Mouse (Mus musculus): ENCODE measurements around the gene Spaca4. TPM values are rescaled to one million over a fixed set of nuclear protein-coding genes. Genes with fewer than 3 reads are reported as not detected.

Spaca4 gene
- polyA plus RNA-seq, 1 experiment: not detected

DNA sequence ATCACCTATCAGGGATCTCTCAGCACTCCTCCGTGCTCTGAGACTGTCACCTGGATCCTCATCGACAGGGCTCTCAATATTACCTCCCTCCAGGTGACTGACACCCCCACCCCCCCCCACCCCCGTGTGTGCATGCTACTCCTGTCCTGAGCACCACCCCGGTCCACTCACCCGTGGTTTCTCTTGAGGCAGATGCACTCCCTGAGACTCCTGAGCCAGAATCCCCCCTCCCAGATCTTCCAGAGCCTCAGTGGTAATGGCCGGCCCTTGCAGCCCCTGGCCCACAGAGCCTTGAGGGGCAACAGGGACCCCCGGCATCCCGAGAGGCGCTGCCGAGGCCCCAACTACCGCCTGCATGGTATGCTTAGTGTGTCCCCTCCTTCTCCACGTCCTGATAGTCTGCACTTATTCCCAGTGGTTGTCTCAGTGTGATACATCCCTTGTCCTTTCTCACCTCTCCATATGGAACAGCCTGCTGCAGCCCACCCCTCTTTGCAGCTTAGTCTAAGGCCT lies 22.0 kb downstream of the Spaca4 start:
- Histone ChIP-seq H3K4me1 (ENCODE audit: control insufficient read depth, insufficient read depth, low read length) (peaks cover 8% of the 10 kb centered on the region), H3K27ac (ENCODE audit: control insufficient read depth, insufficient read depth, low read depth, low read length, poor library complexity) (no peak overlapping the region), H3K4me3 (replicated peaks; ENCODE audit: control insufficient read depth, low read depth, low read length) (no peak overlapping the region)
- TF ChIP-seq CTCF (IDR thresholded peaks at IDR 0.05; ENCODE audit: control insufficient read depth, insufficient read depth, low read length) (no peak), POLR2A (IDR thresholded peaks at IDR 0.05; ENCODE audit: borderline replicate concordance, control insufficient read depth, low read depth, low read length) (no peak)
- WGBS: 44% methylated on average over 12 of the region's 12 CpGs

DNA sequence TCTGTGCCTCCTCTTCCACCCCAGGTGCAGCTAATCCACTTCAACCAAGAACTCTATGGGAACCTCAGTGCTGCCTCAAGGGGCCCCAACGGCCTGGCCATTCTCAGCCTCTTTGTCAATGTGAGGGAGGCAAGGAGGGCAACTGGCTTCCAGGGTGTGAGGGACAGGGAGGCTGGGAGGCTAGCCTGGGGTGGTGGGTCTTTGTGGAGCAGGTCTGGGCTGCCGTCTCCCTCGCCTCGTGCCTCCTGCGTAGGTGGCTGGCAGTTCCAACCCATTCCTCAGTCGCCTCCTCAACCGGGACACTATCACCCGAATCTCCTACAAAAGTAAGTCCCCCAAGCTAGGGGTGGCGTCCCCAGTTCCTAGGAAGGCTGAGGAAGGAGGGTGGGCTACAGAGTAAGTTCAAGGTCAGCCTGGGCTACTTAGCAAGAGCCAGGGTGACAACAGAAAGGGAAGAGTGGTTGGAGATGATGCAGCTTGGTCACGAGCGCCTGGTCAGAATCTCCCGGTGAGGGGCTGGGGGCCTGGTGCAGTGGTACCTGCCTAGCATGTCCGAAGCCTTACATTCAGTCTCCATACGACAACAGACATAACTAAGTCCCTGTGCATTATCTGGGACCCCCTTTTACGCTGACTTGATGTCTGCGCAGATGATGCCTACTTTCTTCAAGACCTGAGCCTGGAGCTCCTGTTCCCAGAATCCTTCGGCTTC lies 22.6 kb downstream of the Spaca4 start:
- no peak for TF ChIP-seq POLR2A (IDR thresholded peaks at IDR 0.05; ENCODE audit: borderline replicate concordance, control insufficient read depth, low read depth, low read length)
- TF ChIP-seq CTCF (IDR thresholded peaks at IDR 0.05; ENCODE audit: control insufficient read depth, insufficient read depth, low read length): no peak
- Histone ChIP-seq H3K4me1 (ENCODE audit: control insufficient read depth, insufficient read depth, low read length) (peaks cover 2% of the 10 kb centered on the region; the same call in 1 of the 2 replicates), H3K27ac (ENCODE audit: control insufficient read depth, insufficient read depth, low read depth, low read length, poor library complexity) (no peak overlapping the region), H3K4me3 (replicated peaks; ENCODE audit: control insufficient read depth, low read depth, low read length) (no peak overlapping the region)
- 89% methylated on average over 17 of the region's 17 CpGs for WGBS

DNA sequence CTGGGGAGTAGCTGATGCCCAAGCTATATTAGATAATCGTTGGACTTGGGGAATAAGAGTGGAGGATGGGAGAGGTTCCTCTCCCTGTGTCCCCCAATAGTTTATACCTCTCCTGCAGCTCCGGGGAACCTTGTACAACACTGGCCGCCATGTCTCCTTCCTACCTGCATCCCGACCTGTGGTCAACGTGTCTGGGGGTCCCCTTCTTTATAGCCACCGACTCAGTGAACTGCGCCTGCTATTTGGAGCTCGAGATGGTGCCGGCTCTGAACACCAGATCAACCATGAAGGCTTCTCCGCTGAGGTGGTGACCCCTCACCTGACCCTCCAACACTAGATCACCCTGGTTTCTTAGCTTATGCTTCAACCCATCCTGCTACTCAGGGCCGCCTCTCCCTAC lies 23.3 kb downstream of the Spaca4 start:
- Histone ChIP-seq H3K4me3 (replicated peaks; ENCODE audit: control insufficient read depth, low read depth, low read length) (no peak overlapping the region), H3K27ac (ENCODE audit: control insufficient read depth, insufficient read depth, low read depth, low read length, poor library complexity) (no peak overlapping the region), H3K4me1 (ENCODE audit: control insufficient read depth, insufficient read depth, low read length) (peaks cover 2% of the 10 kb centered on the region; the same call in 1 of the 2 replicates)
- no peak for TF ChIP-seq CTCF (IDR thresholded peaks at IDR 0.05; ENCODE audit: control insufficient read depth, insufficient read depth, low read length)
- TF ChIP-seq POLR2A (IDR thresholded peaks at IDR 0.05; ENCODE audit: borderline replicate concordance, control insufficient read depth, low read depth, low read length): no peak
- 86% methylated on average over 11 of the region's 11 CpGs for WGBS

DNA sequence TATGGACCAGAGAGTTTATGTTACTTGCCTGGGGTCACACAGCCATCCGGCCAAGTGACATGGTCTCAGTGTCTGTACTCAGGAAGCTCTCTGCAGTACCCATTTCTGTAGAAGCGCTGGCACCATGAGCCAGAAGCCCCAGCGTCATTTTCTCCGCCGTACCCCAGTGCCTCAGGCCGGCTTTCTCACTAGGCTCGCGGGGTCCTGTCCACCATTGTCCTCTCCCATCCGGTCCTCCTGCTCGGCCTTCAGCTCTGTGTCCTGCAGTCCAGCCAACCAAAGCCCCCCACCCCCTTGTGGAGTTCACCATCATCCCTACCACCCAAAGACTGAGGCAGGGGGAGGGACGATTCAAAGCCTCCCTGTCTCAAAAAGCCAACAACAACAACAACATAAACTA lies 24.0 kb downstream of the Spaca4 start:
- TF ChIP-seq CTCF (IDR thresholded peaks at IDR 0.05; ENCODE audit: control insufficient read depth, insufficient read depth, low read length) (no peak), POLR2A (IDR thresholded peaks at IDR 0.05; ENCODE audit: borderline replicate concordance, control insufficient read depth, low read depth, low read length) (no peak)
- Histone ChIP-seq H3K4me3 (replicated peaks; ENCODE audit: control insufficient read depth, low read depth, low read length) (no peak overlapping the region), H3K4me1 (ENCODE audit: control insufficient read depth, insufficient read depth, low read length) (no peaks in the 10 kb centered on the region; the same call in 1 of the 2 replicates), H3K27ac (ENCODE audit: control insufficient read depth, insufficient read depth, low read depth, low read length, poor library complexity) (no peak overlapping the region)
- 88% methylated on average over 11 of the region's 11 CpGs for WGBS

DNA sequence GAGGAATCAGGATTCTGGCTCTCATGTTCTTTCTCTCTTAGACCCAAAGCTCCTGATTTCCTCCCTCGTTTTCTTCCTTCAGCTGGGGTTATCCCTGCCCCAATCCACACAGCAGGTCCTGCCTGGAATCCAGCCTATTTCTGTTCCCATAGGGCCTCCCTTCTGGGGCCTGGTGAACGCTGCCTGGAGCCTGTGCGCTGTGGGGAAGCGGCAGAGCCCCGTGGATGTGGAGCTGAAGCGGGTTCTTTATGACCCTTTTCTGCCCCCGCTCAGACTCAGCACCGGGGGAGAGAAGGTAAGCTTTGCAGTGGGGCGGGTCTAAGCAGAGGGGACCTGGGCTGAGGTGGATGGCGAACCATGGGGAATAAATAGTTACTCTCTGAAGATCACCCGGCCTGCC lies 24.5 kb downstream of the Spaca4 start:
- no peak overlapping the region for H3K4me3 ChIP-seq (replicated peaks; ENCODE audit: control insufficient read depth, low read depth, low read length)
- no peaks in the 10 kb centered on the region; the same call in 1 of the 2 replicates for H3K4me1 ChIP-seq (ENCODE audit: control insufficient read depth, insufficient read depth, low read length)
- H3K27ac ChIP-seq (ENCODE audit: control insufficient read depth, insufficient read depth, low read depth, low read length, poor library complexity): no peak overlapping the region
- TF ChIP-seq CTCF (IDR thresholded peaks at IDR 0.05; ENCODE audit: control insufficient read depth, insufficient read depth, low read length): no peak
- TF ChIP-seq POLR2A (IDR thresholded peaks at IDR 0.05; ENCODE audit: borderline replicate concordance, control insufficient read depth, low read depth, low read length): no peak
- WGBS: 52% methylated on average over 11 of the region's 11 CpGs

DNA sequence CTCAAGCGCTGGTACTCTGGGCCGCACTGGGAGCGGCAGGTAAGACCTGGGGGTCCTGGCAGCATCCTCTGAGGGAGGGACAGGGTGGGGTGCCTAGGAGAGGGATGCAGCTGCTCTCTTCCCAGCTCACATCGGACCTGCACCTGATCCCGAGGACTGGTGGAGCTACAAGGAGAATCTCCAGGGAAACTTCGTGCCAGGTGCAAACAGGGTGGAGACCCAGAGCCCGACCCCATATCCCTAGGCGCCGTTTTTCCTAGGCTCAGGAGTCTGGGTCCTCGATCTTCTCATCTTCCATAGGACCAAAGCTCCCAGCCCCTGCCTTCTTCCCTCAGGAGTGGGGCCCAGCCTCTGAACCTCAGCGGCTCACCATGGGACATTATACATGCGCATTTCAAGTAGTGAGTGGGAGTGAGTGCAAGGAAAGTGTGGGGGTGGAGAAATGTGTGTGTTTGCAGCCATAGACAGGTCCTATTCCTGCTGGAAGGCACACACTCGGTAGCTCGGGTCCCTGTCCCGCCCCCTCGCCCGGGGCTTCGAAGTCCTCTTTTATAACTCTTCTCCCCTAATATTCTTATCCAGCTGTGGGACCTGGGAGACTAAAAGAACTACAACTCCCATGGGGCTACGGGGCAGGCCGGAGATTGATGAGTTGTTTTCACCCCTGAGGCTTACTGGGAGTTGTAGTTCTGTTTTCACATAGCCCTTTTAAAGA lies 25.2 kb downstream of the Spaca4 start:
- H3K4me3 ChIP-seq (replicated peaks; ENCODE audit: control insufficient read depth, low read depth, low read length): no peak overlapping the region
- no peak overlapping the region for H3K27ac ChIP-seq (ENCODE audit: control insufficient read depth, insufficient read depth, low read depth, low read length, poor library complexity)
- WGBS: 2% methylated on average over 20 of the region's 20 CpGs
- no peaks in the 10 kb centered on the region; the same call in 1 of the 2 replicates for H3K4me1 ChIP-seq (ENCODE audit: control insufficient read depth, insufficient read depth, low read length)
- TF ChIP-seq POLR2A (IDR thresholded peaks at IDR 0.05; ENCODE audit: borderline replicate concordance, control insufficient read depth, low read depth, low read length): no peak
- no peak for TF ChIP-seq CTCF (IDR thresholded peaks at IDR 0.05; ENCODE audit: control insufficient read depth, insufficient read depth, low read length)

DNA sequence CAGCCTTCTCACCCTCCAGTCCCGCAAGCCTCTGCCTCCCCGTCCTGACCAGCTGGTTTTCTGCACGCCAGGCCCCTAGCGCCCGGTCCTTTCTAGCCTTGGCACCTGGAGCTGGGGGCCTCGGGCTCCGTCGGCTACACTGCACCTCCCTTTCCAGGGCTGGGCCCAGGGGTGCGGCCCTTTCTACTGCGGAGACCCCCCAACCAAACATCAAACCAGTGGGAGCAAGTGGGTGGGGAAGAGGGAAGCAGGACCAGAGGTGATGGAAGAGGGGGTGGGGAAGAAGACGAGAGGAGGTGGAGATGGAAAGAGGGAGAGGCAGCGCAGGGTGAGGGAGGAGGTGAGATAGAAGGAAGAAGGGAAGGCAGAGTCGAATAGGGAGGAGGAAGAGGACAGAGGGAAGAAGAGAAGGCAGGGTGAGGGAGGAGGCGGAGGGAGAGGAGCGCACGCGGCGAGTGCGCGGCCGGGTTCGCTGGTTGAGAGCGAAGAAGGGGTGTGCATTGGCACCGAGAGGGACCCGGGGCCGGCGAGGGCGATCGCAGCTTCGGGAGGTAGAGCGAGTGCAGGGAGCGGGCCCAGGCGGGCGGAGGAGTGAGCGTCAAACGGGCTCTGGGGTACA lies 26.0 kb downstream of the Spaca4 start, which contains the start of gene Car11:
TSS of gene Car11 (plus strand) at position 321 of the 619 bp plus-strand sequence.
- no peaks in the 10 kb centered on the region; the same call in 1 of the 2 replicates for H3K4me1 ChIP-seq (ENCODE audit: control insufficient read depth, insufficient read depth, low read length)
- H3K4me3 ChIP-seq (replicated peaks; ENCODE audit: control insufficient read depth, low read depth, low read length): no peak within 1 kb of the TSS
- no peak for TF ChIP-seq POLR2A (IDR thresholded peaks at IDR 0.05; ENCODE audit: borderline replicate concordance, control insufficient read depth, low read depth, low read length)
- no peak for TF ChIP-seq CTCF (IDR thresholded peaks at IDR 0.05; ENCODE audit: control insufficient read depth, insufficient read depth, low read length)
- no peak within 1 kb of the TSS; the same call in 1 of the 2 replicates for H3K27ac ChIP-seq (ENCODE audit: control insufficient read depth, insufficient read depth, low read depth, low read length, poor library complexity)
- 15% methylated on average over 36 of the region's 36 CpGs for WGBS

DNA sequence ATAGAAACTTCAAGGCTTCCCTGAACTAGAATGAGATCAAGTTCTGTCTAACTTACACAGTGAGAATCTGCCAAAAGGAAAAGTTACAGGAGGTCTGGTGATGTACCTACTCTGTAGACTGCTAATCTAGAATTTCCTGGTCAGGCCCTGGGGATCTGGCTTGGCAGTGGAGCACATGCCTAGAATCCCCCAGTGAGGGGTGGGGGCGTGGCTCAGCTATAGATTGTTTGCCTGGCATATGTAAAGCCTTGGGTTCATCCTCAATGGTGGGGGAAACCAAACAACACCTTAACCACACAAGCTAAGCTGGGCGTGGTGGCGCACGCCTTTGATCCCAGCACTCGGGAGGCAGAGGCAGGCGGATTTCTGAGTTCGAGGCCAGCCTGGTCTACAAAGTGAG lies 27.7 kb downstream of the Spaca4 start:
- no peak overlapping the region for H3K27ac ChIP-seq (ENCODE audit: control insufficient read depth, insufficient read depth, low read depth, low read length, poor library complexity)
- TF ChIP-seq POLR2A (IDR thresholded peaks at IDR 0.05; ENCODE audit: borderline replicate concordance, control insufficient read depth, low read depth, low read length) (no peak), CTCF (IDR thresholded peaks at IDR 0.05; ENCODE audit: control insufficient read depth, insufficient read depth, low read length) (no peak)
- H3K4me3 ChIP-seq (replicated peaks; ENCODE audit: control insufficient read depth, low read depth, low read length): no peak overlapping the region
- 70% methylated on average over 7 of the region's 7 CpGs for WGBS
- H3K4me1 ChIP-seq (ENCODE audit: control insufficient read depth, insufficient read depth, low read length): no peaks in the 10 kb centered on the region

All from bone marrow, adult 2 months (tissue).